In genomic region chr4:132798028-132798427, GRCm38 (mm10) we compare ENCODE assay signal across 12 mouse cellular contexts.
"Had no signal": no experiment of that assay in that cellular context is flagged by ENCODE, and none has a peak within 500 bp of the region (broad histone marks: within the 10 kb centered on the region; RNA-seq: fewer than 3 reads in every experiment).

No protein-coding gene starts in this region.

- H3K27ac ChIP-seq: limb, embryonic 15.5 days; liver, embryonic 14.5 days; lung, embryonic 15.5 days; midbrain, embryonic 10.5 days had no signal

- H3K9me3 ChIP-seq: limb, embryonic 15.5 days; lung, embryonic 15.5 days; midbrain, embryonic 10.5 days had no signal

- H3K4me2 ChIP-seq: limb, embryonic 15.5 days; lung, embryonic 15.5 days had no signal

- H3K36me3 ChIP-seq: limb, embryonic 15.5 days; lung, embryonic 15.5 days; midbrain, embryonic 10.5 days had no signal

- ATAC-seq: inflammation-experienced regulatory T-cells, adult 6 months; intestine, postnatal 0 days; midbrain, embryonic 16.5 days had no signal

- H3K4me3 ChIP-seq: limb, embryonic 15.5 days; lung, embryonic 15.5 days; midbrain, embryonic 10.5 days had no signal

- H3K9ac ChIP-seq: limb, embryonic 15.5 days; liver, embryonic 14.5 days; lung, embryonic 15.5 days had no signal

- DNase-seq: kidney, adult 8-10 months; kidney, postnatal 25 days; layer of hippocampus, postnatal 36 days; right cerebral cortex, postnatal 14 days; thymus, postnatal 14 days had no signal
